Mouse (Mus musculus): Measurements from ENCODE around the gene Dnm3. TPM values are rescaled to one million over a fixed set of nuclear protein-coding genes. Genes with fewer than 3 reads are reported as not detected.

Gene Dnm3
- polyA plus RNA-seq, 1 experiment from 2014 or later, result 27.8 TPM

MicroRNA genes within 50 kb of the gene (microRNA counts, 519-probe panel; counts per million panel counts)
- microRNA mmu-miR-199a-3p (8,509 counts per million, percentile 99 among the panel's probes with 10 or more counts), microRNA mmu-miR-199a-5p (7,634 counts per million, percentile 97 among the panel's probes with 10 or more counts), microRNA mmu-miR-214 (4,299 counts per million, percentile 78 among the panel's probes with 10 or more counts)

Small RNA genes lying within 50 kb of the gene (microRNA-seq; reads per million reads assigned to microRNA genes)
- gene Mir199a-2, result 42.8 reads per million, percentile 41 among the genes with 10 or more reads in this experiment
- 6,538 reads per million, percentile 93 among the genes with 10 or more reads in this experiment for gene Mir214

Other genes starting within 250 kb of the Dnm3 start
- 19.9 and 23.5 TPM in 2 replicates for gene Mettl13, start 70.5 kb upstream of the Dnm3 start, polyA plus RNA-seq (2016; fragmentation: Nextera tagmentation; extraction: Ambion mirVana)
- gene Vamp4, start 92.5 kb upstream of the Dnm3 start, polyA plus RNA-seq (2016; fragmentation: Nextera tagmentation; extraction: Ambion mirVana), result 69.5 and 72.3 TPM in 2 replicates
- gene Myoc, start 161.1 kb upstream of the Dnm3 start, polyA plus RNA-seq (2016; fragmentation: Nextera tagmentation; extraction: Ambion mirVana), result not detected in 2 replicates
- gene Myocos, start 180.2 kb upstream of the Dnm3 start, polyA plus RNA-seq (2016; fragmentation: Nextera tagmentation; extraction: Ambion mirVana), result not detected in 2 replicates

Measured in neural tube, embryonic 12.5 days (tissue).